In the genomic region with DNA sequence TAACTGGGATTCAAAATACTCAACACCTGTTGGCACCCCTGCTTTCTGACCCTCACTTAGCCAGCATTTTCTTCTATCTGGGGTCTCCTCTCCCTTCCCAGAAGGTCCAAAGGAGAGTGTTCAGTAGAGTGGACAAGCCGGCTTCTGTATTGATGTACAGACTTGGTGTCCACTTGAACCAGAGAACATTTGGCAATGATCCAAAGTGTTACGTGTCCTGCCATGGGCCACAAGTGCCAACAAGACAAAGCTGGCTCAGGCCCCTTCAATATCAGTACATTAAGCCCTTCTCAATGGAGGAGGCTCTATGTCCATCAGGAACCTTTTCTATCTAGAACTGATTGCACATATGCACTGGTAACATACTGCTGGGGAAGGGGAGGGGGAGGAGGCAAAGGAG, we compare ENCODE assay signal across 26 mouse cellular contexts.
DNase-seq lines count a peak whose midpoint lies in the region; ATAC-seq and TF ChIP-seq lines count a peak whose summit lies in the region.
"Had no signal": no experiment of that assay in that cellular context is flagged by ENCODE, and none has a peak within 500 bp of the region (broad histone marks: within the 10 kb centered on the region; RNA-seq: fewer than 3 reads in every experiment).

No protein-coding gene starts in this region.

- TF ChIP-seq POLR2A in kidney, adult 2 months (IDR thresholded peaks at IDR 0.05; ENCODE audit: low read depth, low read length) = no peak

- peak; percentile 27 for DNase-seq in adrenal gland, postnatal 14 days
- no peak for DNase-seq in adrenal gland, postnatal 25 days
- DNase-seq in heart, adult 9 months (ENCODE audit: low spot score in 2 of 2) = no peak
- DNase-seq in kidney, adult 2 months = peak; percentile 59
- DNase-seq in lung, postnatal 0 days (ENCODE audit: low spot score) = peak; percentile 47
- no peak for DNase-seq in lung, postnatal 25 days (ENCODE audit: low spot score)
- DNase-seq: cerebellum, adult 11-12 months; cerebellum, adult 9-11 months; gastrocnemius, postnatal 36 days; heart, postnatal 14 days; kidney, adult 9 months; kidney, postnatal 25 days; liver; lung, adult 18-20 months; midbrain, embryonic 14.5 days; thymus, adult 2 months; thymus, postnatal 36 days had no signal

- no peak for TF ChIP-seq CTCF in kidney, adult 2 months (conservative IDR thresholded peaks at IDR 0.05; ENCODE audit: insufficient read depth, insufficient read length, low read depth, low read length)
- TF ChIP-seq CTCF in lung, postnatal 0 days (IDR thresholded peaks at IDR 0.05) = no peak

- H3K4me1 ChIP-seq in heart, embryonic 15.5 days (replicated peaks) = peaks cover 77% of the 10 kb centered on the region
- peaks cover 42% of the 10 kb centered on the region for H3K4me1 ChIP-seq in kidney, adult 2 months (ENCODE audit: control insufficient read depth, insufficient read depth, low read length)
- H3K4me1 ChIP-seq in kidney, embryonic 15.5 days = peaks cover 63% of the 10 kb centered on the region
- peaks cover 43% of the 10 kb centered on the region for H3K4me1 ChIP-seq in lung, postnatal 0 days (ENCODE audit: insufficient read depth, low read depth, low read length)

- H3K9me3 ChIP-seq in heart, embryonic 15.5 days (replicated peaks) = no peaks in the 10 kb centered on the region
- no peaks in the 10 kb centered on the region for H3K9me3 ChIP-seq in kidney, embryonic 15.5 days (replicated peaks)
- no peaks in the 10 kb centered on the region for H3K9me3 ChIP-seq in lung, postnatal 0 days (ENCODE audit: low read length)
- H3K9me3 ChIP-seq: embryonic facial prominence, embryonic 13.5 days; forebrain, embryonic 10.5 days; forebrain, embryonic 15.5 days; G1E; hindbrain, embryonic 15.5 days; intestine, embryonic 15.5 days had no signal

- TF ChIP-seq EP300 in lung, postnatal 0 days (IDR thresholded peaks at IDR 0.05) = no peak

- H3K36me3 ChIP-seq in heart, embryonic 15.5 days = peaks cover 3% of the 10 kb centered on the region; the same call in 1 of the 2 replicates
- H3K36me3 ChIP-seq in kidney, adult 2 months (ENCODE audit: control insufficient read depth, insufficient read depth, low read length) = no peaks in the 10 kb centered on the region
- peaks cover 40% of the 10 kb centered on the region for H3K36me3 ChIP-seq in kidney, embryonic 15.5 days
- H3K36me3 ChIP-seq in lung, postnatal 0 days (ENCODE audit: insufficient read depth, low read length) = no peaks in the 10 kb centered on the region
- H3K36me3 ChIP-seq: forebrain, embryonic 15.5 days; hindbrain, embryonic 15.5 days had no signal

- H3K4me3 ChIP-seq in heart, embryonic 15.5 days = no peak overlapping the region
- H3K4me3 ChIP-seq in kidney, adult 2 months (ENCODE audit: insufficient read depth, low read depth, low read length) = no peak overlapping the region
- no peak overlapping the region for H3K4me3 ChIP-seq in kidney, embryonic 15.5 days (replicated peaks)
- no peak overlapping the region for H3K4me3 ChIP-seq in lung, postnatal 0 days (ENCODE audit: low read depth, low read length)
- H3K4me3 ChIP-seq: embryonic facial prominence, embryonic 13.5 days; forebrain, embryonic 10.5 days; forebrain, embryonic 15.5 days; hindbrain, embryonic 15.5 days; intestine, embryonic 15.5 days had no signal

- WGBS in heart, embryonic 15.5 days = 32% methylated on average over 2 of the region's 2 CpGs
- 29% methylated on average over 2 of the region's 2 CpGs for WGBS in kidney, adult 2 months
- 83% methylated on average over 2 of the region's 2 CpGs for whole genome bisulfite sequencing in kidney, embryonic 15.5 days
- 27% methylated on average over 2 of the region's 2 CpGs for WGBS in lung, postnatal 0 days

- no peak overlapping the region for H3K9ac ChIP-seq in heart, embryonic 15.5 days
- H3K9ac ChIP-seq in kidney, embryonic 15.5 days = no peak overlapping the region
- no peak overlapping the region for H3K9ac ChIP-seq in lung, postnatal 0 days (replicated peaks; ENCODE audit: low read depth)
- H3K9ac ChIP-seq: embryonic facial prominence, embryonic 13.5 days; forebrain, embryonic 15.5 days; hindbrain, embryonic 15.5 days; intestine, embryonic 15.5 days had no signal

- H3K27ac ChIP-seq in heart, embryonic 15.5 days = peak overlapping the region; percentile 46; the same call in 1 of the 2 replicates
- no peak overlapping the region for H3K27ac ChIP-seq in kidney, adult 2 months (ENCODE audit: insufficient read depth, low read depth, low read length)
- no peak overlapping the region for H3K27ac ChIP-seq in kidney, embryonic 15.5 days
- H3K27ac ChIP-seq in lung, postnatal 0 days (ENCODE audit: low read length) = no peak overlapping the region
- H3K27ac ChIP-seq: embryonic facial prominence, embryonic 13.5 days; forebrain, embryonic 10.5 days; forebrain, embryonic 15.5 days; hindbrain, embryonic 15.5 days; intestine, embryonic 15.5 days; macrophage had no signal

- ATAC-seq in heart, embryonic 15.5 days (replicated peaks; ENCODE audit: insufficient number of reproducible peaks, insufficient read depth, low FRiP score, low read depth) = no peak
- no peak for ATAC-seq in kidney, embryonic 15.5 days (replicated peaks; ENCODE audit: low FRiP score)
- ATAC-seq in lung, postnatal 0 days = no peak
- ATAC-seq: forebrain, embryonic 15.5 days; intestine, embryonic 15.5 days had no signal

- H3K27me3 ChIP-seq in heart, embryonic 15.5 days = no peaks in the 10 kb centered on the region
- H3K27me3 ChIP-seq in kidney, adult 2 months (replicated peaks; ENCODE audit: control insufficient read depth, insufficient read depth, low read length) = no peaks in the 10 kb centered on the region
- no peaks in the 10 kb centered on the region for H3K27me3 ChIP-seq in kidney, embryonic 15.5 days
- H3K27me3 ChIP-seq in lung, postnatal 0 days (replicated peaks; ENCODE audit: insufficient read depth, low read length) = no peaks in the 10 kb centered on the region
- H3K27me3 ChIP-seq: embryonic facial prominence, embryonic 13.5 days; forebrain, embryonic 15.5 days; hindbrain, embryonic 15.5 days; intestine, embryonic 15.5 days had no signal

- H3K4me2 ChIP-seq in heart, embryonic 15.5 days = no peak overlapping the region
- H3K4me2 ChIP-seq in kidney, embryonic 15.5 days = no peak overlapping the region
- no peak overlapping the region for H3K4me2 ChIP-seq in lung, postnatal 0 days (replicated peaks; ENCODE audit: low read depth, low read length)
- H3K4me2 ChIP-seq: embryonic facial prominence, embryonic 13.5 days; forebrain, embryonic 15.5 days; hindbrain, embryonic 15.5 days; intestine, embryonic 15.5 days had no signal

Comparison
In these comparisons a context has a peak if more than half of its experiments do, and no peak if none do; other contexts are left out.
1. DNase-seq: peak in adrenal gland, postnatal 14 days (single experiment), kidney, adult 2 months (single experiment) and lung, postnatal 0 days (single experiment); none in adrenal gland, postnatal 25 days (single experiment), heart, adult 9 months (0 of 2) and lung, postnatal 25 days (single experiment).